Mouse (Mus musculus) forebrain, embryonic 14.5 days (tissue): ENCODE measurements at regions not wholly inside any gene's neighbourhood (a gene's known extent, or its start where the extent isn't known, plus 50 kb on each side); places are given as distances from the start of the nearest gene placed in this dataset.

Experiments
- ATAC-seq: fragments of 200-750 bp; cut with Nextera tagmentation; 2 replicates; pipeline ENCODE4 v1.8.0; 2017; ENCODE audit warnings: mild to moderate bottlenecking, moderate library complexity
- DNase-seq: peaks from one replicate; pipeline ENCODE4 v3.0.0-alpha.2; 2015; ENCODE audit warnings: low spot score
- H3K27ac ChIP-seq: fragments of 300-500 bp; sonication (generic); 2 replicates; pipeline ENCODE4 v1.5.1; 2014; ENCODE audit warnings: low read depth, mild to moderate bottlenecking, control low read depth, low read length, moderate library complexity
- H3K27me3 ChIP-seq: fragments of 300-500 bp; sonication (generic); replicated peaks from 2 replicates; pipeline ENCODE4 v1.6.1; 2014; ENCODE audit warnings: low read length, control low read depth, mixed read lengths; ENCODE audit not compliant: control insufficient read depth, insufficient read depth
- H3K36me3 ChIP-seq: fragments of 300-500 bp; sonication (generic); 2 replicates; pipeline ENCODE4 v1.6.1; 2014; ENCODE audit warnings: low read length, control low read depth; ENCODE audit not compliant: control insufficient read depth, insufficient read depth
- H3K4me1 ChIP-seq: fragments of 300-500 bp; sonication (generic); 2 replicates; pipeline ENCODE4 v1.6.1; 2014; ENCODE audit warnings: antibody characterized with exemption, low read length, control low read depth; ENCODE audit not compliant: control insufficient read depth, insufficient read depth
- H3K4me2 ChIP-seq: fragments of 300-500 bp; sonication (generic); 2 replicates; pipeline ENCODE4 v1.6.1; 2014; ENCODE audit warnings: mild to moderate bottlenecking, control low read depth, low read length
- H3K4me3 ChIP-seq: fragments of 300-500 bp; sonication (generic); 2 replicates; pipeline ENCODE4 v1.5.1; 2014; ENCODE audit warnings: low read depth, low read length, control low read depth
- H3K9ac ChIP-seq: fragments of 300-500 bp; sonication (generic); 2 replicates; pipeline ENCODE4 v1.6.1; 2014; ENCODE audit warnings: mild to moderate bottlenecking, low read length, control low read depth, moderate library complexity
- H3K9me3 ChIP-seq: fragments of 300-500 bp; sonication (generic); replicated peaks from 2 replicates; pipeline ENCODE4 v1.6.1; 2016; ENCODE audit warnings: low read length, control low read depth, mixed read lengths; ENCODE audit not compliant: control insufficient read depth
- WGBS: fragments of 180-500 bp; shearing (Covaris S2); extraction: QIAGEN DNeasy Blood & Tissue Kit; methylation state at CpG from one replicate; pipeline ENCODE4 v1.1.7; 2014; 5-methylcytosine and 5-hydroxymethylcytosine counted together

GRCm38 (mm10) chr12:79960446-79960845, 152.4 kb downstream of the Zfp36l1 start:
- 81% methylated on average over 4 of the region's 4 CpGs for WGBS
- H3K4me1 ChIP-seq, result peaks cover 5% of the 10 kb centered on the region
- H3K9ac ChIP-seq, result no peak overlapping the region
- ATAC-seq, result no peak
- no peak for DNase-seq
- no peak overlapping the region for H3K4me2 ChIP-seq
- no peaks in the 10 kb centered on the region for H3K27me3 ChIP-seq
- no peak overlapping the region for H3K4me3 ChIP-seq
- H3K9me3 ChIP-seq, result no peaks in the 10 kb centered on the region
- H3K36me3 ChIP-seq, result no peaks in the 10 kb centered on the region
- no peak overlapping the region for H3K27ac ChIP-seq

DNA sequence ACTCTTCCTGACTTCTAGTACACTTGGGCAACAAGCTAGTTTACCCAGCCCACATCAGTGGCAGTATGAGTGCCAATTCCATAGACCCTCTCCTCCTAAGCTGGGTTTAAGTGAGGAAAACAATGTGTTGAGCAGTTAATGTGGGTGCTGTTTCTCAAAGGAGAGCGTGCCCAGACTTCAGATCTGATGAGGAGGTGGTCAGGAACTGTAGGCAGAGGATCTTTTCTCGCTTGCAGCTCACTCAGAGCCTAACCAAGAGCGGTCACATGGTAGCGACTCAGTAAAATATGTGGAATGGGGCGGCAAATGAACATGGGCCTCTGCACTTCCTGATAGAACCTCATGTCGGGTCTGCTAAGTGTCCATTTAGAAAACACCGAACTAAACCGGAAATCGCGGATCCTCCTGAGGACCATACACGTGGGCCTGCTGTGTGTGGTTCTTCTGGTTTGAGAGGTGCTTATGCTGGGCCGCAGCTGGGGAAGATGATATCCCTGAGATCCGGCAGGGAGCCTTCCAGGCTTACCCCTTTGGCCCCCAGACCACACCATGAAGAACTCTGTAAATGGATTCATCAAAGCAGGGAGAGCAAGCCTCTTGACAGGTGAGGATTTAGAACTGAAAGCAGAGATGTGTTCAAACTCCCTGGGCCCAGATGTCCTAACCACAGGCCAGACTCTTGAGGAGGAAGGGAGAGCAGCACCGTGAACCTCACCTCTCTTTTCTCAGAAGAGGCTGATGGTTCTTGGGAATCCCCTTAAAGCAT, 153.1 kb downstream of the Zfp36l1 start:
- Histone ChIP-seq H3K36me3 (no peaks in the 10 kb centered on the region), H3K4me3 (no peak overlapping the region), H3K9me3 (no peaks in the 10 kb centered on the region), H3K27me3 (no peaks in the 10 kb centered on the region), H3K4me1 (peaks cover under 1% of the 10 kb centered on the region; the same call in 1 of the 2 replicates), H3K4me2 (no peak overlapping the region), H3K9ac (no peak overlapping the region), H3K27ac (no peak overlapping the region)
- ATAC-seq, result no peak
- WGBS, result 93% methylated on average over 14 of the region's 14 CpGs
- DNase-seq, result no peak

GRCm38 (mm10) chr12:79957211-79957610, 155.6 kb downstream of the Zfp36l1 start:
- Histone ChIP-seq H3K4me1 (no peaks in the 10 kb centered on the region), H3K9ac (no peak overlapping the region), H3K27ac (no peak overlapping the region), H3K27me3 (no peaks in the 10 kb centered on the region), H3K4me2 (no peak overlapping the region), H3K9me3 (no peaks in the 10 kb centered on the region), H3K4me3 (no peak overlapping the region), H3K36me3 (no peaks in the 10 kb centered on the region)
- no peak for ATAC-seq
- 73% methylated on average over 4 of the region's 4 CpGs for WGBS
- DNase-seq, result no peak

DNA sequence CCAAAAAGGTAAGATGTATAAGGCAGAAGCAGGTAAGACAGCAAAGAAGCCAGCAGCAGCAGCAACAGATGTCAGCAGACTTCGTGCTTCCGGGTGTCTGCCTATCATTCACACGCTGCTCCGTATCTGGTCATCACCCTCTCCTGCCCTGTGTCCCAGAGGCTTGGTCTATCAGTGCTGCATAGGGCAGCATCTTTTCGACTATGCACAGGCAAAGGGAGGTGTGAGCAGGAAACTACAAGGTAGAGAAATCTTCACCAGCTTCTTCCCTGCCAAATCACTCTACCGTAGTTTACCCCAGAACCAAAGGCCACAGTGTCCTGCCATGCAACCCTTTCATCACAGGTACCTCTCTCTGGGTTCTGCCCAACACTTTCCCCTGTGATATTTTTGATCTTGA, 156.5 kb downstream of the Zfp36l1 start:
- no peak for DNase-seq
- WGBS, result 96% methylated on average over 6 of the region's 6 CpGs

GRCm38 (mm10) chr12:79955501-79955900, 157.3 kb downstream of the Zfp36l1 start:
- H3K4me3 ChIP-seq, result no peak overlapping the region
- no peaks in the 10 kb centered on the region for H3K36me3 ChIP-seq
- no peaks in the 10 kb centered on the region for H3K4me1 ChIP-seq
- H3K9ac ChIP-seq, result no peak overlapping the region
- DNase-seq (no peak), ATAC-seq (no peak)
- 89% methylated on average over 2 of the region's 2 CpGs for WGBS
- H3K4me2 ChIP-seq, result no peak overlapping the region
- no peak overlapping the region for H3K27ac ChIP-seq
- no peaks in the 10 kb centered on the region for H3K27me3 ChIP-seq
- no peaks in the 10 kb centered on the region for H3K9me3 ChIP-seq

More for the DNA sequence above, 156.5 kb downstream of the Zfp36l1 start:
- no peak for ATAC-seq
- no peaks in the 10 kb centered on the region for H3K27me3 ChIP-seq
- no peaks in the 10 kb centered on the region for H3K9me3 ChIP-seq
- H3K4me3 ChIP-seq, result no peak overlapping the region
- H3K9ac ChIP-seq, result no peak overlapping the region
- no peak overlapping the region for H3K4me2 ChIP-seq
- H3K27ac ChIP-seq, result no peak overlapping the region
- H3K36me3 ChIP-seq, result no peaks in the 10 kb centered on the region
- H3K4me1 ChIP-seq, result no peaks in the 10 kb centered on the region

DNA sequence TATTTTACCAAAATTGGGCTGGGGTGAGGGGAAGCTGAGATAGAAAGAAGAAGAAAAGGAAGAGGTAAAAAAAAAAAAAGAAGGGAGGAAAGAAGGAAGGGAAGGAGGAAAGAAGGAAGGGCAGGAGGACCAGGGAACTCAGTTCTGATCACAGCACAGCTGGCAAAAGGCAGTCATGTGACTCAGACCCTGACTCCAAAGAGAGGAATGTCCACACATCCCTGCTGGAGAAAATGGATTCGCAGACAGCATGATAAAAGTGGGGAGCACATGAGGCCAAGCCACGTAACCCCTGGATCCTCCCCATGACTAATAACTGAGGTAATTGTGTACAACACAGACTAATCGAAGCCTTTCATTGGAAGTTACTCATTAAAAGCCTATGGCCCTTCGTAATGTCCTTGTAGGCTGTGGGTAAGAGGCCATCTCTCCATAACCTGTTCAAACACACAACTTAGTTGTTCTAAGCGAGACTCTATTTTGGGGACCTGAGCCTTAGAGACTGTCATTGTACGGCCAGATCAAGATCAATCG, 162.2 kb downstream of the Zfp36l1 start:
- no peak overlapping the region for H3K4me2 ChIP-seq
- H3K36me3 ChIP-seq, result no peaks in the 10 kb centered on the region
- H3K4me3 ChIP-seq, result no peak overlapping the region
- ATAC-seq (no peak), DNase-seq (no peak)
- no peaks in the 10 kb centered on the region for H3K4me1 ChIP-seq
- H3K9ac ChIP-seq, result no peak overlapping the region
- no peaks in the 10 kb centered on the region for H3K9me3 ChIP-seq
- 90% methylated on average over 7 of the region's 7 CpGs for WGBS
- H3K27ac ChIP-seq, result no peak overlapping the region
- no peaks in the 10 kb centered on the region for H3K27me3 ChIP-seq

DNA sequence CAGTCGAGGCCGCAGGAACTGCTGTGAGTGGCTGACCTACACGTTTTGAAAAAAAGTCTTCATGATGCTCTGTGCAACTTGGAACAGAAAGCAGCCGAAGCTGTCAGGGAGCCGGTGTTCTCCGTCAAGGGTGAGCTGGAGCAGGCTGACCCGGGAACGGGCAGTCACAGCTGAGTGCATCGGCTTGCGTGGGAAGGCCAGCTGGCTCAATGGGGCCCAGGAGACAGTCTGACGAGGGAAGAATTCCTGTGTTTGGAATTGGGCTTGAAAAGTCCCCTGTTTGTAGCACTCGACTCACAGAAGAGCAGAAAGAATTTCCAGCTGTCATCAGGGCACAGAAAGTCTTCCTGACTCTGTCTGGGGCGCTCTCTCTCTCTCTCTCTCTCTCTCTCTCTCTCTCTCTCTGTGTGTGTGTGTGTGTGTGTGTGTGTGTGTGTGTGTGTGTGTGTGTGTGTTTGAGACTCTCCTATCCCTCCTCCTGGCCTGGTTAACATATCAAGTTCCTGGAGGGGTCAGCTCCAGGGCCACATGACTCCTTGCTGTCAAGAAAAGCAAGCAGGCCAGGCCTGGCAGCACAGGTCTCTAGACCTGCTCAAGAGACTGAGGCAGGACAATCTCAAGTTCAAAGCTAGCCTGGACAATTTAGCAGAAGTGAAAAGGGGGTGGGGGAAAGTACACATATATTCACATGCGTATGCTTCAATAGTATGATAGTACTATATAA, 163.6 kb downstream of the Zfp36l1 start:
- 50% methylated on average over 14 of the region's 14 CpGs for WGBS
- peaks cover 2% of the 10 kb centered on the region; the same call in 1 of the 2 replicates for H3K4me1 ChIP-seq
- no peaks in the 10 kb centered on the region for H3K36me3 ChIP-seq
- no peak for DNase-seq
- H3K9ac ChIP-seq, result no peak overlapping the region
- H3K9me3 ChIP-seq, result no peaks in the 10 kb centered on the region
- no peak for ATAC-seq
- H3K4me2 ChIP-seq, result no peak overlapping the region
- H3K4me3 ChIP-seq, result no peak overlapping the region
- no peaks in the 10 kb centered on the region for H3K27me3 ChIP-seq
- H3K27ac ChIP-seq, result no peak overlapping the region

DNA sequence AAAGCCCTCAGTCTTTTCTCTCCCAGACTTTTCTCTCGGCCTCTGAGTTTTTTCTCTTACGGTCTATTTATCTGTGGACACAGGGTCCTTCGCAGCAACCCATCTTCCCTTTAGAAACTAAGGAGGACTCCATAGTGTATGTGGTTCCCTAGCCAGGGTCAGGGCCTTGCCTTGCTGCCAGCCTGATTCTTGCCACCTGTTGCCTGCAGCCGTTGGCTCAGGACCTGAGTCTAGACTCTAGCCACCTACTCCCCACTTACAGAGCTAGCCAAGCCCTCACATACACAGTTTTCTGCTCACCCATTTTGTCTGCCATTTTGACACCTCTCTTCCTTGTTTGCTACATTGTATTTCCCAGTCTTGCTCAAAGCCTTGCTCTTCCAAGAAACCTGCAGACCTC, 165.2 kb downstream of the Zfp36l1 start:
- Histone ChIP-seq H3K27ac (no peak overlapping the region), H3K27me3 (no peaks in the 10 kb centered on the region), H3K4me1 (peaks cover 2% of the 10 kb centered on the region; the same call in 1 of the 2 replicates), H3K4me2 (no peak overlapping the region), H3K36me3 (no peaks in the 10 kb centered on the region), H3K9ac (no peak overlapping the region), H3K9me3 (no peaks in the 10 kb centered on the region), H3K4me3 (no peak overlapping the region)
- DNase-seq (no peak), ATAC-seq (no peak)
- 94% methylated on average over 4 of the region's 4 CpGs for WGBS

- no peaks in the 10 kb centered on the region for H3K9me3 ChIP-seq
- no peak for DNase-seq
- H3K4me2 ChIP-seq, result no peak overlapping the region
- H3K27me3 ChIP-seq, result no peaks in the 10 kb centered on the region
- H3K27ac ChIP-seq, result no peak overlapping the region
- no peak overlapping the region for H3K4me3 ChIP-seq
- 88% methylated on average over 10 of the region's 10 CpGs for WGBS
- peaks cover 2% of the 10 kb centered on the region; the same call in 1 of the 2 replicates for H3K4me1 ChIP-seq
- H3K9ac ChIP-seq, result no peak overlapping the region
- ATAC-seq, result no peak
- H3K36me3 ChIP-seq, result no peaks in the 10 kb centered on the region
Observed at GRCm38 (mm10) chr12:79946777-79947176, 166.0 kb downstream of the Zfp36l1 start.
